Mouse (Mus musculus): Measurements from ENCODE around the gene Smarca2. TPM values are rescaled to one million over a fixed set of nuclear protein-coding genes. Genes with fewer than 3 reads are reported as not detected.
A peak's percentile ranks its signal among the peaks of the same experiment; 100 is the strongest.

Gene Smarca2
- 2.0 TPM for polyA plus RNA-seq (2012; fragmentation: generic; extraction: Trizol)

DNA sequence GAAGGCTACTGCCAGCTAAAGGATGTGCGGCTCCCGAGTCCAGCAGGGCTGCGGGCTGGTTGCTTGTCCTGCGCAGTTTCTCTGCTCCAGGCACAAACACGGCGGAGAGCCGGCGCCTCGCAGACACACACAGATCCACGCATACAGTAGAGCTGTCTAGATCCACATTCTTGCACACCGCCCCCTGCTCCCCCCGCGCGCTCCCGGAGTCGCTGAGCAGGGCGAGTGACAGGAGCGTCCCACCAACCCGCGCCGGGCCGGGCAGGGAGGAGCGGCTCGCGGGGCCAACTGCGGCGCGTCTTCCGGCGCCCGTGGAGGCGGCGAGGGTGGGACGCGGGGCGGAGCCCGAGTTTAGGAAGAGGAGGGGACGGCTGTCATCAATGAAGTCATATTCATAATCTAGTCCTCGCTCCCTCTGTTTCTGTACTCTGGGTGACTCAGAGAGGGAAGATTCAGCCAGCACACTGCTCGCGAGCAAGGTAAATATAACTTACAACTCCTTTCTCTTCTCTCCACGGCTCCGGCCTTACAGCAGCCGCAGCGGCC is at the start of gene Smarca2:
TSS of gene Smarca2 (plus strand) at position 296 of the 546 bp plus-strand sequence.
- Histone ChIP-seq H3K4me3 (peak within 1 kb of the TSS; percentile 38), H3K36me3 (ENCODE audit: control insufficient read depth, insufficient read depth) (no peaks in the 10 kb centered on the region), H3ac (ENCODE audit: control insufficient read depth, insufficient read length) (peak within 1 kb of the TSS; percentile 51), H3K4me2 (ENCODE audit: low read depth) (peak within 1 kb of the TSS; percentile 94), H3K27me3 (ENCODE audit: control insufficient read depth, insufficient read depth, insufficient read length) (peaks cover 30% of the 10 kb centered on the region), H3K79me2 (ENCODE audit: control insufficient read depth, insufficient read depth) (no peaks in the 10 kb centered on the region)
- TF ChIP-seq MAX (IDR thresholded peaks at IDR 0.05; ENCODE audit: low read depth) (no peak), SRF (IDR thresholded peaks at IDR 0.05; ENCODE audit: control insufficient read depth, insufficient read length, low read depth) (peak; percentile 15), CEBPB (IDR thresholded peaks at IDR 0.05; ENCODE audit: insufficient read depth, poor library complexity, severe bottlenecking) (no peak), POLR2A (IDR thresholded peaks at IDR 0.05; ENCODE audit: insufficient read length, low read depth) (peak; percentile 45)

DNA sequence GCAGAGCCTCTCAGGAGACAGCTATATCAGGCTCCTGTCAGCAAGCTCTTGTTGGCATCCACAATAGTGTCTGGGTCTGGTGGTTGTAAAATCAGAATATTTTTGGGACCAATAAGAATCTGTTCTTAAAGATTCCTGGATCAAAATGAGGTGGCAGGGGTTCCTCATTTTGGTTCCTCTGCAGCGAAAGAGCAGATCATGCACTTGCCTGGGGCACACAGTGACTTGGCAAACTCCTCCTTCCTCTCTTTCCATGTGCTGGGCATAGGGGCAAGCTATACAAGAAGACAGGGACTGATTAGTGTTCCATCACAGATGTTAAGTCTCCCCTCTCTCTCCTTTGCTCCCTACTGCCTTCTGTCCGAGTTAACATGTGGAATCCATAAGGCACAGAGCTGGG is 40.0 kb upstream of the Smarca2 start:
- Histone ChIP-seq H3K79me2 (ENCODE audit: control insufficient read depth, insufficient read depth) (no peaks in the 10 kb centered on the region), H3K4me3 (no peak overlapping the region), H3ac (ENCODE audit: control insufficient read depth, insufficient read length) (no peak overlapping the region), H3K27me3 (ENCODE audit: control insufficient read depth, insufficient read depth, insufficient read length) (no peaks in the 10 kb centered on the region), H3K4me2 (ENCODE audit: low read depth) (no peak overlapping the region), H3K36me3 (ENCODE audit: control insufficient read depth, insufficient read depth) (no peaks in the 10 kb centered on the region)
- TF ChIP-seq POLR2A (IDR thresholded peaks at IDR 0.05; ENCODE audit: insufficient read length, low read depth), result no peak
- TF ChIP-seq POLR2AphosphoS2 (IDR thresholded peaks at IDR 0.05; ENCODE audit: insufficient read length, low read depth), result no peak
- no peak for TF ChIP-seq MAX (IDR thresholded peaks at IDR 0.05; ENCODE audit: low read depth)
- TF ChIP-seq E2F4 (IDR thresholded peaks at IDR 0.05; ENCODE audit: insufficient read depth), result no peak
- no peak for TF ChIP-seq MYOG (IDR thresholded peaks at IDR 0.05; ENCODE audit: control insufficient read depth in 1 of 3, insufficient read depth in 1 of 3, insufficient read length in 2 of 3, low read depth in 2 of 3)
- TF ChIP-seq TCF12 (IDR thresholded peaks at IDR 0.05; ENCODE audit: insufficient read depth, poor library complexity, severe bottlenecking), result no peak

DNA sequence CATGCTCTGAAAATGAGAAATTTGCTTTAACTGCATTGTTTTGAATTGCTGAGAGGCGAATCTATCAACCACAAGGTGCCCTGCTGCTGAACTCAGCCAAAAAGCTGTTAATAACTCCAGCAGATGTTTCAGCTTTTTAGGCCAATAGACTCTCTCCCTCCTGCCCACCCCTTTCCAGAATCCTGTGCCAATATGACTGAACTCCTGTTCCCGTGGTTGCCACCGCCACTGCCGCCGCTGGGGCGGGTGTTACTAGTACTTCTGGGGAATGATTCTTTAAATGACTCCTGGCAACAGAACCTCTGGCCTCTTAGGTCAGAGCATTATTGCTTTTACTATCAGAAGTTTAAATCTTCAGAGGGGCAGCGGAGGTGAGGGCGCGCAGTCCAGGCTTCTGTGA is 38.7 kb upstream of the Smarca2 start:
- H3K36me3 ChIP-seq (ENCODE audit: control insufficient read depth, insufficient read depth), result no peaks in the 10 kb centered on the region
- no peak overlapping the region for H3K4me3 ChIP-seq
- H3K79me2 ChIP-seq (ENCODE audit: control insufficient read depth, insufficient read depth), result no peaks in the 10 kb centered on the region
- no peak overlapping the region for H3K4me2 ChIP-seq (ENCODE audit: low read depth)
- H3ac ChIP-seq (ENCODE audit: control insufficient read depth, insufficient read length), result no peak overlapping the region
- H3K27me3 ChIP-seq (ENCODE audit: control insufficient read depth, insufficient read depth, insufficient read length), result no peaks in the 10 kb centered on the region
- no peak for TF ChIP-seq TCF12 (IDR thresholded peaks at IDR 0.05; ENCODE audit: insufficient read depth, poor library complexity, severe bottlenecking)
- TF ChIP-seq REST (IDR thresholded peaks at IDR 0.05; ENCODE audit: insufficient read depth, insufficient read length), result no peak
- no peak for TF ChIP-seq TCF3 (IDR thresholded peaks at IDR 0.05; ENCODE audit: insufficient read length, low read depth)
- TF ChIP-seq USF1 (IDR thresholded peaks at IDR 0.05; ENCODE audit: low read depth), result no peak
- TF ChIP-seq POLR2A (IDR thresholded peaks at IDR 0.05; ENCODE audit: insufficient read length, low read depth), result no peak
- no peak for TF ChIP-seq MAX (IDR thresholded peaks at IDR 0.05; ENCODE audit: low read depth)
- no peak for TF ChIP-seq POLR2AphosphoS2 (IDR thresholded peaks at IDR 0.05; ENCODE audit: insufficient read length, low read depth)
- no peak for TF ChIP-seq CEBPB (IDR thresholded peaks at IDR 0.05; ENCODE audit: insufficient read depth, poor library complexity, severe bottlenecking)
- no peak for TF ChIP-seq E2F4 (IDR thresholded peaks at IDR 0.05; ENCODE audit: insufficient read depth)
- TF ChIP-seq MYOG (IDR thresholded peaks at IDR 0.05; ENCODE audit: control insufficient read depth in 1 of 3, insufficient read depth in 1 of 3, insufficient read length in 2 of 3, low read depth in 2 of 3), result no peak
- TF ChIP-seq MYOD1 (IDR thresholded peaks at IDR 0.05; ENCODE audit: control insufficient read depth in 1 of 3, insufficient read length in 2 of 3, low read depth in 2 of 3), result no peak

DNA sequence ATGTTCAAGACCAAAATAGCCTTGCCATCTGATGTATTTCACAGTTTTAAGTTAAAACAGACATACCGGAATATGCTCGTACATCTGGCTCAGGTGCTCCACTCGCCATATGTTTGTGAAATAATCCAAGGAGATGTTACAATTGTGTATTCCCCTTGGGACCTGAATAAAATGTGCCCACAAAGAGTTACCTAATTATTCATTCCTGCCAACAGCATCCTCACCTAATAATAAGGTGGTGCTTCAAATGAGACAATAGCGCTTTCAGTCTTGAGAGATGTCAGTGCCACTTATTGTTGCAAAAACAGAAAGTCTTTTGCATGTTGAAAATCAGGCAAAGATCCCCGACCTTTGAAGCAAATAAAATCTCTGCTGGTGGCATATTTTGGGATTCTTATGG is 36.6 kb upstream of the Smarca2 start:
- TF ChIP-seq POLR2A (IDR thresholded peaks at IDR 0.05; ENCODE audit: insufficient read length, low read depth), result no peak
- TF ChIP-seq MAX (IDR thresholded peaks at IDR 0.05; ENCODE audit: low read depth), result no peak
- no peak for TF ChIP-seq REST (IDR thresholded peaks at IDR 0.05; ENCODE audit: insufficient read depth, insufficient read length)
- no peak for TF ChIP-seq SRF (IDR thresholded peaks at IDR 0.05; ENCODE audit: control insufficient read depth, insufficient read length, low read depth)
- no peak for TF ChIP-seq TCF3 (IDR thresholded peaks at IDR 0.05; ENCODE audit: insufficient read length, low read depth)
- no peak for TF ChIP-seq E2F4 (IDR thresholded peaks at IDR 0.05; ENCODE audit: insufficient read depth)
- TF ChIP-seq CEBPB (IDR thresholded peaks at IDR 0.05; ENCODE audit: insufficient read depth, poor library complexity, severe bottlenecking), result no peak
- TF ChIP-seq USF1 (IDR thresholded peaks at IDR 0.05; ENCODE audit: low read depth), result no peak
- TF ChIP-seq TCF12 (IDR thresholded peaks at IDR 0.05; ENCODE audit: insufficient read depth, poor library complexity, severe bottlenecking), result no peak
- no peak for TF ChIP-seq MYOD1 (IDR thresholded peaks at IDR 0.05; ENCODE audit: control insufficient read depth in 1 of 3, insufficient read length in 2 of 3, low read depth in 2 of 3)
- TF ChIP-seq MYOG (IDR thresholded peaks at IDR 0.05; ENCODE audit: control insufficient read depth in 1 of 3, insufficient read depth in 1 of 3, insufficient read length in 2 of 3, low read depth in 2 of 3), result no peak
- TF ChIP-seq POLR2AphosphoS2 (IDR thresholded peaks at IDR 0.05; ENCODE audit: insufficient read length, low read depth), result no peak
- no peak overlapping the region for H3K4me2 ChIP-seq (ENCODE audit: low read depth)
- H3K4me3 ChIP-seq, result no peak overlapping the region
- no peaks in the 10 kb centered on the region for H3K27me3 ChIP-seq (ENCODE audit: control insufficient read depth, insufficient read depth, insufficient read length)
- no peaks in the 10 kb centered on the region for H3K36me3 ChIP-seq (ENCODE audit: control insufficient read depth, insufficient read depth)
- no peaks in the 10 kb centered on the region for H3K79me2 ChIP-seq (ENCODE audit: control insufficient read depth, insufficient read depth)
- H3ac ChIP-seq (ENCODE audit: control insufficient read depth, insufficient read length), result no peak overlapping the region

DNA sequence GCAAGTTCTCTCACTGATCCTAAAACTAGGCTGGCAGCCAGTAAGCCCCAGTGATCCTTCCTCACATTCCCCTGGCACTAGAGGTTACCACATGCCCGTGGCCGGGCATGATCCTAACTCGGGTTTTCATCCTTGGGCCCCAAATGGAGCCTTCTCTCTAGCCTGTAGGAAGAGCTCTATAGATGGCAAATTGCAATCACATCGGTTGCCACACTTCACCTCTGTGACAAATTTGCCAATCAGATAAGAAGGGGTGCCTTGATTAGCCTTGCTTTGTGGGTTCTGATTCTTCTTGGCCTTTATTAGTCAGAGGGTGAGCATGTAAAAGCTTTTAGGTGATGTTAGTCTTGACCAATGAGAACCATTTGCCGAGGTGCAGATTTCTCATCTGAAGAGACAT is 35.9 kb upstream of the Smarca2 start:
- TF ChIP-seq SRF (IDR thresholded peaks at IDR 0.05; ENCODE audit: control insufficient read depth, insufficient read length, low read depth) (no peak), MYOD1 (IDR thresholded peaks at IDR 0.05; ENCODE audit: control insufficient read depth in 1 of 3, insufficient read length in 2 of 3, low read depth in 2 of 3) (no peak), REST (IDR thresholded peaks at IDR 0.05; ENCODE audit: insufficient read depth, insufficient read length) (no peak)
- H3K27me3 ChIP-seq (ENCODE audit: control insufficient read depth, insufficient read depth, insufficient read length), result no peaks in the 10 kb centered on the region
- no peaks in the 10 kb centered on the region for H3K36me3 ChIP-seq (ENCODE audit: control insufficient read depth, insufficient read depth)
- no peak overlapping the region for H3K4me2 ChIP-seq (ENCODE audit: low read depth)
- no peak overlapping the region for H3ac ChIP-seq (ENCODE audit: control insufficient read depth, insufficient read length)
- no peak overlapping the region for H3K4me3 ChIP-seq
- no peaks in the 10 kb centered on the region for H3K79me2 ChIP-seq (ENCODE audit: control insufficient read depth, insufficient read depth)

Data from myocyte (in vitro differentiated cells).